Mouse (Mus musculus) layer of hippocampus, adult 9-10 months (tissue): ENCODE results near the gene Gatad2b.
A peak's percentile ranks its signal among the peaks of the same experiment; 100 is the strongest.
"Not testable (repeated sequence)": the region's sequence is repeated elsewhere in the genome, so short reads cannot be mapped to it uniquely, and the experiment has no call there.

Experiments used
- DNase-seq: peaks from one replicate; pipeline ENCODE4 v3.0.0; 2022; ENCODE audit warnings: low spot score

Gene Gatad2b

GRCm38 (mm10) chr3:90313367-90313766 lies 20.4 kb downstream of the Gatad2b start:
- no peak for DNase-seq

- no peak for DNase-seq
These were observed 21.3 kb downstream of the Gatad2b start for GRCm38 (mm10) chr3:90314241-90314640.

- no peak for DNase-seq
These were observed 29.3 kb downstream of the Gatad2b start for GRCm38 (mm10) chr3:90322289-90322688.

- peak; percentile 37 for DNase-seq
These were observed 30.1 kb downstream of the Gatad2b start for GRCm38 (mm10) chr3:90323119-90323518.

- DNase-seq: no peak
These were observed 39.5 kb downstream of the Gatad2b start for GRCm38 (mm10) chr3:90332485-90332884.

- DNase-seq: no peak
These were observed 42.5 kb downstream of the Gatad2b start for GRCm38 (mm10) chr3:90335517-90335916.

- no peak for DNase-seq
These were observed 45.2 kb downstream of the Gatad2b start for GRCm38 (mm10) chr3:90338190-90338589.

GRCm38 (mm10) chr3:90340177-90340576 lies 47.2 kb downstream of the Gatad2b start:
- no peak for DNase-seq

- DNase-seq: not testable (repeated sequence)
These were observed 49.9 kb downstream of the Gatad2b start for GRCm38 (mm10) chr3:90342853-90343252.

GRCm38 (mm10) chr3:90347847-90348246 lies 54.9 kb downstream of the Gatad2b start:
- DNase-seq: no peak

GRCm38 (mm10) chr3:90357959-90358358 lies 65.0 kb downstream of the Gatad2b start:
- DNase-seq: no peak

- DNase-seq: no peak
These were observed 66.3 kb downstream of the Gatad2b start for GRCm38 (mm10) chr3:90359230-90359629.

- no peak for DNase-seq
These were observed 68.5 kb downstream of the Gatad2b start for GRCm38 (mm10) chr3:90361476-90361875.

- no peak for DNase-seq
These were observed 69.4 kb downstream of the Gatad2b start for GRCm38 (mm10) chr3:90362346-90362745.

- no peak for DNase-seq
These were observed 74.1 kb downstream of the Gatad2b start for GRCm38 (mm10) chr3:90367001-90367632.

GRCm38 (mm10) chr3:90369041-90369440 lies 76.1 kb downstream of the Gatad2b start:
- DNase-seq: no peak

- DNase-seq: no peak
These were observed 78.9 kb downstream of the Gatad2b start for GRCm38 (mm10) chr3:90371857-90372256.

- DNase-seq: no peak
These were observed 79.8 kb downstream of the Gatad2b start for GRCm38 (mm10) chr3:90372817-90373216.

- peak; percentile 92 for DNase-seq
These were observed 80.6 kb downstream of the Gatad2b start for GRCm38 (mm10) chr3:90373432-90374028.

GRCm38 (mm10) chr3:90374368-90374767 lies 81.4 kb downstream of the Gatad2b start:
- DNase-seq: no peak

GRCm38 (mm10) chr3:90375562-90376246 lies 82.7 kb downstream of the Gatad2b start:
- DNase-seq: no peak

GRCm38 (mm10) chr3:90376247-90376585 lies 83.2 kb downstream of the Gatad2b start:
- DNase-seq: no peak

- DNase-seq: no peak
These were observed 85.5 kb downstream of the Gatad2b start for GRCm38 (mm10) chr3:90378496-90378895.
